Mouse (Mus musculus): ENCODE data around the gene Tbc1d22a. TPM values are rescaled to one million over a fixed set of nuclear protein-coding genes. Genes with fewer than 3 reads are reported as not detected.

Gene Tbc1d22a
- polyA plus RNA-seq, 1 experiment: 56.5 TPM

GRCm38 (mm10) chr15:86367247-86367646 lies 153.0 kb downstream of the Tbc1d22a start:
- DNase-seq: no peak
- H3K27ac ChIP-seq (ENCODE audit: control insufficient read depth, insufficient read depth, low read length): no peak overlapping the region
- peaks cover 41% of the 10 kb centered on the region for H3K4me1 ChIP-seq (replicated peaks; ENCODE audit: control insufficient read depth, insufficient read depth, low read length)
- H3K4me3 ChIP-seq (ENCODE audit: control insufficient read depth, insufficient read depth, low read length): no peak overlapping the region
- no peaks in the 10 kb centered on the region for H3K27me3 ChIP-seq (ENCODE audit: control insufficient read depth, insufficient read depth, low read length)
- 95% methylated on average over 8 of the region's 8 CpGs for WGBS
- H3K36me3 ChIP-seq (ENCODE audit: control insufficient read depth, insufficient read depth, low read length): no peaks in the 10 kb centered on the region
- TF ChIP-seq CTCF (IDR thresholded peaks at IDR 0.05; ENCODE audit: borderline replicate concordance, control insufficient read depth, extremely low read depth, insufficient read depth, low read length, poor library complexity) (no peak), POLR2A (IDR thresholded peaks at IDR 0.05; ENCODE audit: control insufficient read depth, extremely low read depth, insufficient read depth, low read length, poor library complexity) (no peak)

GRCm38 (mm10) chr15:86370846-86371245 lies 156.6 kb downstream of the Tbc1d22a start:
- Histone ChIP-seq H3K4me1 (replicated peaks; ENCODE audit: control insufficient read depth, insufficient read depth, low read length) (peaks cover 7% of the 10 kb centered on the region), H3K27ac (ENCODE audit: control insufficient read depth, insufficient read depth, low read length) (no peak overlapping the region), H3K4me3 (ENCODE audit: control insufficient read depth, insufficient read depth, low read length) (no peak overlapping the region), H3K36me3 (ENCODE audit: control insufficient read depth, insufficient read depth, low read length) (no peaks in the 10 kb centered on the region), H3K27me3 (ENCODE audit: control insufficient read depth, insufficient read depth, low read length) (no peaks in the 10 kb centered on the region)
- WGBS: 93% methylated on average over 3 of the region's 3 CpGs
- TF ChIP-seq POLR2A (IDR thresholded peaks at IDR 0.05; ENCODE audit: control insufficient read depth, extremely low read depth, insufficient read depth, low read length, poor library complexity) (no peak), CTCF (IDR thresholded peaks at IDR 0.05; ENCODE audit: borderline replicate concordance, control insufficient read depth, extremely low read depth, insufficient read depth, low read length, poor library complexity) (no peak)
- no peak for DNase-seq

- Histone ChIP-seq H3K4me1 (replicated peaks; ENCODE audit: control insufficient read depth, insufficient read depth, low read length) (peaks cover 10% of the 10 kb centered on the region), H3K36me3 (ENCODE audit: control insufficient read depth, insufficient read depth, low read length) (no peaks in the 10 kb centered on the region), H3K27me3 (ENCODE audit: control insufficient read depth, insufficient read depth, low read length) (no peaks in the 10 kb centered on the region), H3K4me3 (ENCODE audit: control insufficient read depth, insufficient read depth, low read length) (no peak overlapping the region), H3K27ac (ENCODE audit: control insufficient read depth, insufficient read depth, low read length) (no peak overlapping the region)
- no peak for DNase-seq
- TF ChIP-seq POLR2A (IDR thresholded peaks at IDR 0.05; ENCODE audit: control insufficient read depth, extremely low read depth, insufficient read depth, low read length, poor library complexity) (no peak), CTCF (IDR thresholded peaks at IDR 0.05; ENCODE audit: borderline replicate concordance, control insufficient read depth, extremely low read depth, insufficient read depth, low read length, poor library complexity) (no peak)
- 88% methylated on average over 3 of the region's 3 CpGs for WGBS
Observed at GRCm38 (mm10) chr15:86375262-86375661, 161.0 kb downstream of the Tbc1d22a start.

GRCm38 (mm10) chr15:86375860-86376394 lies 161.7 kb downstream of the Tbc1d22a start:
- Histone ChIP-seq H3K4me3 (ENCODE audit: control insufficient read depth, insufficient read depth, low read length) (no peak overlapping the region), H3K27ac (ENCODE audit: control insufficient read depth, insufficient read depth, low read length) (no peak overlapping the region), H3K4me1 (replicated peaks; ENCODE audit: control insufficient read depth, insufficient read depth, low read length) (peaks cover 13% of the 10 kb centered on the region), H3K36me3 (ENCODE audit: control insufficient read depth, insufficient read depth, low read length) (no peaks in the 10 kb centered on the region), H3K27me3 (ENCODE audit: control insufficient read depth, insufficient read depth, low read length) (no peaks in the 10 kb centered on the region)
- no peak for DNase-seq
- TF ChIP-seq POLR2A (IDR thresholded peaks at IDR 0.05; ENCODE audit: control insufficient read depth, extremely low read depth, insufficient read depth, low read length, poor library complexity): no peak
- no peak for TF ChIP-seq CTCF (IDR thresholded peaks at IDR 0.05; ENCODE audit: borderline replicate concordance, control insufficient read depth, extremely low read depth, insufficient read depth, low read length, poor library complexity)
- 98% methylated on average over 6 of the region's 6 CpGs for WGBS

- Histone ChIP-seq H3K4me1 (replicated peaks; ENCODE audit: control insufficient read depth, insufficient read depth, low read length) (peaks cover 30% of the 10 kb centered on the region), H3K36me3 (ENCODE audit: control insufficient read depth, insufficient read depth, low read length) (no peaks in the 10 kb centered on the region), H3K27ac (ENCODE audit: control insufficient read depth, insufficient read depth, low read length) (no peak overlapping the region), H3K27me3 (ENCODE audit: control insufficient read depth, insufficient read depth, low read length) (no peaks in the 10 kb centered on the region), H3K4me3 (ENCODE audit: control insufficient read depth, insufficient read depth, low read length) (no peak overlapping the region)
- TF ChIP-seq POLR2A (IDR thresholded peaks at IDR 0.05; ENCODE audit: control insufficient read depth, extremely low read depth, insufficient read depth, low read length, poor library complexity): no peak
- no peak for DNase-seq
- WGBS: 97% methylated on average over 5 of the region's 5 CpGs
Observed at GRCm38 (mm10) chr15:86383278-86383677, 169.0 kb downstream of the Tbc1d22a start.

GRCm38 (mm10) chr15:86385436-86385835 lies 171.2 kb downstream of the Tbc1d22a start:
- 84% methylated on average over 2 of the region's 2 CpGs for whole genome bisulfite sequencing
- H3K27me3 ChIP-seq (ENCODE audit: control insufficient read depth, insufficient read depth, low read length): no peaks in the 10 kb centered on the region
- no peak for TF ChIP-seq POLR2A (IDR thresholded peaks at IDR 0.05; ENCODE audit: control insufficient read depth, extremely low read depth, insufficient read depth, low read length, poor library complexity)
- 0 out of 2 replicates have a peak, but pooled peaks have one; percentile 16 for TF ChIP-seq CTCF (IDR thresholded peaks at IDR 0.05; ENCODE audit: borderline replicate concordance, control insufficient read depth, extremely low read depth, insufficient read depth, low read length, poor library complexity)
- no peak overlapping the region for H3K4me3 ChIP-seq (ENCODE audit: control insufficient read depth, insufficient read depth, low read length)
- no peak overlapping the region for H3K27ac ChIP-seq (ENCODE audit: control insufficient read depth, insufficient read depth, low read length)
- H3K36me3 ChIP-seq (ENCODE audit: control insufficient read depth, insufficient read depth, low read length): no peaks in the 10 kb centered on the region
- DNase-seq: no peak
- peaks cover 29% of the 10 kb centered on the region for H3K4me1 ChIP-seq (replicated peaks; ENCODE audit: control insufficient read depth, insufficient read depth, low read length)

GRCm38 (mm10) chr15:86386325-86386724 lies 172.1 kb downstream of the Tbc1d22a start:
- peak; percentile 69 for DNase-seq
- Histone ChIP-seq H3K4me3 (ENCODE audit: control insufficient read depth, insufficient read depth, low read length) (no peak overlapping the region), H3K27me3 (ENCODE audit: control insufficient read depth, insufficient read depth, low read length) (no peaks in the 10 kb centered on the region), H3K36me3 (ENCODE audit: control insufficient read depth, insufficient read depth, low read length) (no peaks in the 10 kb centered on the region), H3K4me1 (replicated peaks; ENCODE audit: control insufficient read depth, insufficient read depth, low read length) (peaks cover 28% of the 10 kb centered on the region), H3K27ac (ENCODE audit: control insufficient read depth, insufficient read depth, low read length) (peak overlapping the region; percentile 48)
- no peak for TF ChIP-seq POLR2A (IDR thresholded peaks at IDR 0.05; ENCODE audit: control insufficient read depth, extremely low read depth, insufficient read depth, low read length, poor library complexity)
- no peak for TF ChIP-seq CTCF (IDR thresholded peaks at IDR 0.05; ENCODE audit: borderline replicate concordance, control insufficient read depth, extremely low read depth, insufficient read depth, low read length, poor library complexity)
- 8% methylated on average over 8 of the region's 8 CpGs for WGBS

Measured in thymus, adult 2 months (tissue).